Mouse (Mus musculus) heart, embryonic 13.5 days (tissue): Measurements from ENCODE around the gene Ets1. TPM values are rescaled to one million over a fixed set of nuclear protein-coding genes. Genes with fewer than 3 reads are reported as not detected.

Experiments used
- ATAC-seq: fragments of 200-750 bp; cut with Nextera tagmentation; 2 replicates; pipeline ENCODE4 v1.8.0; 2017; ENCODE audit warnings: moderate TSS enrichment; ENCODE audit not compliant: insufficient number of reproducible peaks, low FRiP score, low TSS enrichment; ENCODE audit errors: extremely low read depth
- H3K27ac ChIP-seq: fragments of 300-500 bp; sonication (generic); replicated peaks from 2 replicates; pipeline ENCODE4 v1.5.1; 2015; ENCODE audit warnings: moderate library complexity, mild to moderate bottlenecking, inconsistent platforms
- H3K27me3 ChIP-seq: fragments of 300-500 bp; sonication (generic); replicated peaks from 2 replicates; pipeline ENCODE4 v1.6.1; 2015; ENCODE audit warnings: mild to moderate bottlenecking, inconsistent platforms
- H3K36me3 ChIP-seq: fragments of 300-500 bp; sonication (generic); 2 replicates; pipeline ENCODE4 v1.6.1; 2015; ENCODE audit warnings: mild to moderate bottlenecking, inconsistent platforms
- H3K4me1 ChIP-seq: fragments of 300-500 bp; sonication (generic); 2 replicates; pipeline ENCODE4 v1.6.1; 2015; ENCODE audit warnings: inconsistent platforms
- H3K4me2 ChIP-seq: fragments of 300-500 bp; sonication (generic); 2 replicates; pipeline ENCODE4 v1.6.1; 2015; ENCODE audit warnings: inconsistent platforms, mild to moderate bottlenecking, moderate library complexity
- H3K4me3 ChIP-seq: fragments of 300-500 bp; sonication (generic); 2 replicates; pipeline ENCODE4 v1.5.1; 2015; ENCODE audit warnings: moderate library complexity, mild to moderate bottlenecking, inconsistent platforms
- H3K9ac ChIP-seq: fragments of 300-500 bp; sonication (generic); 2 replicates; pipeline ENCODE4 v1.6.1; 2015; ENCODE audit warnings: inconsistent platforms, mild to moderate bottlenecking, moderate library complexity
- H3K9me3 ChIP-seq: fragments of 300-500 bp; sonication (generic); 2 replicates; pipeline ENCODE4 v1.6.1; 2016; ENCODE audit warnings: inconsistent platforms
- WGBS: fragments of 180-500 bp; shearing (Covaris S2); methylation state at CpG from one replicate; pipeline ENCODE4 v1.1.7; 2015; ENCODE audit warnings: mixed read lengths; 5-methylcytosine and 5-hydroxymethylcytosine counted together
- polyA plus RNA-seq: library from polyadenylated mRNA; unstranded; fragments of >200 nt; fragmentation: Nextera tagmentation; extraction: Ambion mirVana; gene quantifications from 2 replicates; pipeline ENCODE4 v1.2.1, GENCODE M21; 2015

Gene Ets1
- polyA plus RNA-seq, 1 experiment from 2014 or later, result 46.9 TPM

GRCm38 (mm10) chr9:32787091-32787490 is 151.1 kb downstream of the Ets1 start:
- no peak for ATAC-seq
- H3K9ac ChIP-seq, result no peak overlapping the region
- no peak overlapping the region for H3K27ac ChIP-seq
- H3K9me3 ChIP-seq, result no peaks in the 10 kb centered on the region
- H3K4me2 ChIP-seq, result no peak overlapping the region
- WGBS, result 49% methylated on average over 7 of the region's 7 CpGs
- peaks cover 37% of the 10 kb centered on the region for H3K4me1 ChIP-seq
- no peaks in the 10 kb centered on the region for H3K36me3 ChIP-seq
- no peak overlapping the region for H3K4me3 ChIP-seq
- no peaks in the 10 kb centered on the region for H3K27me3 ChIP-seq

- Histone ChIP-seq H3K27me3 (no peaks in the 10 kb centered on the region), H3K9ac (no peak overlapping the region), H3K27ac (no peak overlapping the region), H3K36me3 (no peaks in the 10 kb centered on the region), H3K9me3 (no peaks in the 10 kb centered on the region), H3K4me3 (no peak overlapping the region), H3K4me2 (no peak overlapping the region), H3K4me1 (peaks cover 38% of the 10 kb centered on the region)
- 6% methylated on average over 1 of the region's 1 CpGs for WGBS
- no peak for ATAC-seq
These were observed 151.6 kb downstream of the Ets1 start for GRCm38 (mm10) chr9:32787615-32788014.

- 32% methylated on average over 7 of the region's 7 CpGs for WGBS
- H3K27me3 ChIP-seq, result no peaks in the 10 kb centered on the region
- no peak overlapping the region; the same call in 1 of the 2 replicates for H3K9ac ChIP-seq
- no peak for ATAC-seq
- peaks cover 38% of the 10 kb centered on the region for H3K4me1 ChIP-seq
- no peaks in the 10 kb centered on the region for H3K9me3 ChIP-seq
- no peak overlapping the region for H3K27ac ChIP-seq
- no peak overlapping the region for H3K4me3 ChIP-seq
- H3K4me2 ChIP-seq, result no peak overlapping the region
- H3K36me3 ChIP-seq, result no peaks in the 10 kb centered on the region
These were observed 153.3 kb downstream of the Ets1 start for GRCm38 (mm10) chr9:32789306-32789705.

- no peak overlapping the region for H3K4me3 ChIP-seq
- H3K4me2 ChIP-seq, result no peak overlapping the region
- H3K4me1 ChIP-seq, result peaks cover 38% of the 10 kb centered on the region
- no peaks in the 10 kb centered on the region for H3K27me3 ChIP-seq
- H3K9ac ChIP-seq, result no peak overlapping the region
- no peaks in the 10 kb centered on the region for H3K36me3 ChIP-seq
- H3K27ac ChIP-seq, result no peak overlapping the region
- no peaks in the 10 kb centered on the region for H3K9me3 ChIP-seq
- no peak for ATAC-seq
- WGBS, result 52% methylated on average over 6 of the region's 6 CpGs
These were observed 155.7 kb downstream of the Ets1 start for GRCm38 (mm10) chr9:32791699-32792098.

GRCm38 (mm10) chr9:32798171-32798570 is 162.2 kb downstream of the Ets1 start:
- ATAC-seq, result no peak
- Histone ChIP-seq H3K4me3 (no peak overlapping the region), H3K9ac (no peak overlapping the region), H3K4me1 (no peaks in the 10 kb centered on the region), H3K36me3 (no peaks in the 10 kb centered on the region), H3K27ac (no peak overlapping the region), H3K27me3 (no peaks in the 10 kb centered on the region), H3K4me2 (no peak overlapping the region), H3K9me3 (no peaks in the 10 kb centered on the region)
- WGBS, result 68% methylated on average over 1 of the region's 1 CpGs

GRCm38 (mm10) chr9:32806106-32806505 is 170.1 kb downstream of the Ets1 start:
- Histone ChIP-seq H3K4me1 (no peaks in the 10 kb centered on the region), H3K36me3 (no peaks in the 10 kb centered on the region), H3K9ac (no peak overlapping the region), H3K9me3 (no peaks in the 10 kb centered on the region), H3K4me2 (no peak overlapping the region), H3K27ac (no peak overlapping the region), H3K27me3 (no peaks in the 10 kb centered on the region), H3K4me3 (no peak overlapping the region)
- no peak for ATAC-seq
- WGBS, result 54% methylated on average over 4 of the region's 4 CpGs

Other genes with a start within 250 kb of the Ets1 start
- 18.3 and 18.6 TPM in 2 replicates for gene Fli1, start 93.4 kb upstream of the Ets1 start, polyA plus RNA-seq